Mouse (Mus musculus) liver, postnatal 0 days (tissue): Measurements from ENCODE around the gene Cryba4. TPM values are rescaled to one million over a fixed set of nuclear protein-coding genes. Genes with fewer than 3 reads are reported as not detected.

ENCODE experiments used
- ATAC-seq: fragments of 200-750 bp; cut with Nextera tagmentation; 2 replicates; pipeline ENCODE4 v1.8.0; 2017; ENCODE audit warnings: mild to moderate bottlenecking, moderate library complexity
- DNase-seq: peaks from one replicate; pipeline ENCODE4 v3.0.0-alpha.2; 2016
- H3K27ac ChIP-seq: fragments of 300-500 bp; sonication (generic); 2 replicates; pipeline ENCODE4 v1.5.1; 2014; ENCODE audit warnings: antibody characterized with exemption, moderate library complexity, mild to moderate bottlenecking, low read depth
- H3K27me3 ChIP-seq: fragments of 300-500 bp; sonication (generic); 2 replicates; pipeline ENCODE4 v1.6.1; 2014; ENCODE audit warnings: low read length, control low read depth, mixed read lengths; ENCODE audit not compliant: insufficient read depth
- H3K36me3 ChIP-seq: fragments of 300-500 bp; sonication (generic); replicated peaks from 2 replicates; pipeline ENCODE4 v1.6.1; 2014; ENCODE audit warnings: mild to moderate bottlenecking, control low read depth, low read length, moderate library complexity, mixed read lengths; ENCODE audit not compliant: insufficient read depth
- H3K4me1 ChIP-seq: fragments of 300-500 bp; sonication (generic); 2 replicates; pipeline ENCODE4 v1.6.1; 2014; ENCODE audit warnings: antibody characterized with exemption, mild to moderate bottlenecking, control low read depth; ENCODE audit not compliant: insufficient read depth
- H3K4me2 ChIP-seq: fragments of 300-500 bp; sonication (generic); 2 replicates; pipeline ENCODE4 v1.6.1; 2014; ENCODE audit warnings: low read depth, mild to moderate bottlenecking, low read length, moderate library complexity, mixed read lengths
- H3K4me3 ChIP-seq: fragments of 300-500 bp; sonication (generic); 2 replicates; pipeline ENCODE4 v1.5.1; 2014; ENCODE audit warnings: low read depth, low read length
- H3K9ac ChIP-seq: fragments of 300-500 bp; sonication (generic); replicated peaks from 2 replicates; pipeline ENCODE4 v1.6.1; 2014; ENCODE audit warnings: mild to moderate bottlenecking, moderate library complexity
- H3K9me3 ChIP-seq: fragments of 300-500 bp; sonication (generic); 2 replicates; pipeline ENCODE4 v1.6.1; 2016; ENCODE audit warnings: mild to moderate bottlenecking, control low read depth, low read length, mixed read lengths
- CTCF ChIP-seq: sonication (generic); IDR thresholded peaks from 2 replicates; pipeline ENCODE4 v1.5.1; 2016; ENCODE audit warnings: antibody characterized with exemption, low read depth
- EP300 ChIP-seq: IDR thresholded peaks from 2 replicates; pipeline ENCODE4 v1.6.1; 2016; ENCODE audit warnings: antibody characterized with exemption, low read depth, mild to moderate bottlenecking
- WGBS: fragments of 180-500 bp; shearing (Covaris S2); extraction: QIAGEN DNeasy Blood & Tissue Kit; methylation state at CpG from one replicate; pipeline ENCODE4 v1.1.7; 2014; ENCODE audit not compliant: insufficient replicate concordance; 5-methylcytosine and 5-hydroxymethylcytosine counted together
- polyA plus RNA-seq: library from polyadenylated mRNA; unstranded; fragments of >200 nt; fragmentation: Nextera tagmentation; extraction: Ambion mirVana; gene quantifications from 2 replicates; pipeline ENCODE4 v1.2.1, GENCODE M21; 2015

The Cryba4 gene
- polyA plus RNA-seq, 1 experiment from 2014 or later: 0.86 TPM

DNA sequence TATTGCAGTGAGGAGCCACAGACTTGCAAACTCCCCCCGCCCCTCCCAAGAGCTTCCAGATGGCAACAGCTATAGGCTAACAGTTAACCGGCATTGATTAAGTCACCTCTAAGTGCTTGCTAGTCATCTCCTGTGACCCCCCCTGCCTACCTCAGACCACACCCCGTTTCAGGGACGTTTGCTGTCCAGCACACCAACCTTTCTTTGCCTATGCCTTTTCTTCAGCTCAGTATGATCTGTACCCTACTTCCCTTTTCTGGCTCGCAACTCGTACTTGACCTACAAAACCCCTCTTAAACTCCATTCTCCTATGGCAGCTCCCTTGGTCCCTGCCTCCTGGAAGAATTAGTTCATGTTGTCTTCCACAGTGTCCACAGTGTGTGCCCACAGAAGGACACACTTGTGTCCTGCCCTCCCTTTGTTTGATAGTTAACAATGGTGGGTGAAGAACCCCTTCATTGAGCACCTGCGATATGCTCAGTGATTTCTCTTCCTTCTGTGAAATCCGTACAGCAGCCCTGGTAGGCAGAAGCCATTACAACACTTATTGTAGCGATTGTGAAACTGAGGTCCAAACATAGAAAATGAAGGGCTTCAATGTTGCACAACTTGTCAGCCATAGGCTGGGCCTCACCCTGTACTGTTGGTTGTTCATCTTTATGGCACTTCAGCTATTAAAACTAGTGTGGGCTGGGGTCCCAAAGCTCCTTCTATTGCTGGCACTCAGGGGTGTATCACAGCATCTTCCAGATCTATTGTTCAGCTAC, 13.9 kb upstream of the Cryba4 start:
- TF ChIP-seq EP300 (no peak), CTCF (no peak)
- DNase-seq: no peak
- Histone ChIP-seq H3K9me3 (no peaks in the 10 kb centered on the region), H3K4me3 (peak overlapping the region; percentile 13; the same call in 1 of the 2 replicates), H3K27ac (peak overlapping the region; percentile 73), H3K4me1 (peaks cover 27% of the 10 kb centered on the region), H3K4me2 (peak overlapping the region; percentile 58), H3K36me3 (no peaks in the 10 kb centered on the region), H3K9ac (no peak overlapping the region), H3K27me3 (peaks cover 6% of the 10 kb centered on the region; the same call in 1 of the 2 replicates)
- ATAC-seq: peak; percentile 86
- 27% methylated on average over 9 of the region's 9 CpGs for WGBS

DNA sequence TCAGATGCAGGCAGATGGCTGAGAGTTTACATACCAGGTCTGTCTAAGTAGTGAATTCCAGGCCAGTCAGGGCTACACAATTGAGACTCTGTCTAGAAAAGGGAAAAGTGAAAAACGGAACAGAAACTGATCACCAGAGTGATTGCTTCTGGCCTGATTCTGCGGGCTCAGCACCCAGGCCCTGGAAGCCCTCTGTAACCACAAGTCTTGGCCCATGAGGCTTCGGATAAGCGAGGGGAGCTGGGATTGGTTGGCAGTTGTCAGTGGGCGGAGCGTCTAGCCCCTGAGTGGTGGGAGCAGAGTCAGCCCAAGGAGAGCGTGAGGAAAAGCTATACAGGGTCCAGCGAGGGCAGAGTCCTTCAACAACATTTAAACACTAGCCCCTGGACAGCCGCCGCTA, 13.2 kb upstream of the Cryba4 start:
- peak overlapping the region; percentile 13; the same call in 1 of the 2 replicates for H3K4me3 ChIP-seq
- peaks cover 6% of the 10 kb centered on the region; the same call in 1 of the 2 replicates for H3K27me3 ChIP-seq
- H3K36me3 ChIP-seq: no peaks in the 10 kb centered on the region
- peaks cover 24% of the 10 kb centered on the region for H3K4me1 ChIP-seq
- ATAC-seq (peak; percentile 60), DNase-seq (peak; percentile 66)
- H3K4me2 ChIP-seq: peak overlapping the region; percentile 58
- H3K9ac ChIP-seq: no peak overlapping the region
- peak overlapping the region; percentile 73 for H3K27ac ChIP-seq
- TF ChIP-seq CTCF: no peak
- TF ChIP-seq EP300: no peak
- 3% methylated on average over 10 of the region's 10 CpGs for WGBS
- H3K9me3 ChIP-seq: no peaks in the 10 kb centered on the region

DNA sequence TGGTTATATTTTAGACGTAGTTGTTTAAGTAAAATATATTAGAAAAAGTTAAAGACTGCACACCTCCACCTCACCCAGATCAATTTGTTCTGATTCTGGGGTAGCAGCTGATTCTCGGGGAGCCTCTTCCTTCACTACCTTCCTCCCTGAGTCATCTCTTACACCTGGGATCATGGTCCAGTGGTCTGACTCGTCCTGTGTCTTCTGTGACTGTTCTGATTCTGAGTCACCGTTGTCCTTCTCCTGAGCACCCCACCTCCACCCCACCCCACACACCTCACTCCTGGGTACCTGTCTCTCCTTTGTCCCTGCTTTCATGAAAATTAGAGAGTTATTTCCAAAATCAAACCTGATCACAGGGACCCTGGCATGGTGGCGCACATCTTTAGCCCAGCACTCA, 12.8 kb upstream of the Cryba4 start:
- peak overlapping the region; percentile 58 for H3K4me2 ChIP-seq

DNA sequence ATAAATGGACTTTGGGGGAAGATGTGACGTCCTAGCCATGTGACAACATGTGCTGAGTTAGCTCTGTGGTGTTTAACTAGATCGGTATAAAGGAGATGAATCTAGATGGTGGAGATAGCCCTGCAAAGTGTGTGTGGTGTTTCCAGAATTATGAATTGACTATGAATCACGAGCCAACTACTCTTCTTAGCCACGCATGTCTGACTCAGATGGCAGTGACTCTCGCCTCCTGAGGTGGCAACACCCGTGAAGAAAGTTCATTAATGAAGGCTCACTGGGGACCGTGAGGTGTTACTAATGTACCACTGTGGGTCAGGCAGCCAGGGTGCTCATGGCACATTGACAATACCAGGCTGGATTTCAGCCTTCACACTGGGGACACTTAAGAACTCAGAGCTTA, 11.8 kb upstream of the Cryba4 start:
- WGBS: 72% methylated on average over 7 of the region's 7 CpGs
- Histone ChIP-seq H3K9me3 (no peaks in the 10 kb centered on the region), H3K4me2 (no peak overlapping the region), H3K27me3 (peaks cover 6% of the 10 kb centered on the region; the same call in 1 of the 2 replicates), H3K9ac (no peak overlapping the region), H3K4me3 (no peak overlapping the region), H3K36me3 (no peaks in the 10 kb centered on the region), H3K4me1 (peaks cover 21% of the 10 kb centered on the region), H3K27ac (no peak overlapping the region)
- DNase-seq (no peak), ATAC-seq (no peak)
- TF ChIP-seq EP300 (no peak), CTCF (no peak)

More for the DNA sequence above, 12.8 kb upstream of the Cryba4 start:
- WGBS: 77% methylated on average over 5 of the region's 5 CpGs
- Histone ChIP-seq H3K4me3 (0 out of 2 replicates have a peak overlapping the region, but pooled peaks have one; percentile 13), H3K27ac (peak overlapping the region; percentile 73), H3K9me3 (no peaks in the 10 kb centered on the region), H3K4me1 (peaks cover 24% of the 10 kb centered on the region), H3K9ac (no peak overlapping the region), H3K36me3 (no peaks in the 10 kb centered on the region), H3K27me3 (peaks cover 6% of the 10 kb centered on the region; the same call in 1 of the 2 replicates)
- DNase-seq: no peak
- no peak for ATAC-seq
- no peak for TF ChIP-seq EP300
- no peak for TF ChIP-seq CTCF

DNA sequence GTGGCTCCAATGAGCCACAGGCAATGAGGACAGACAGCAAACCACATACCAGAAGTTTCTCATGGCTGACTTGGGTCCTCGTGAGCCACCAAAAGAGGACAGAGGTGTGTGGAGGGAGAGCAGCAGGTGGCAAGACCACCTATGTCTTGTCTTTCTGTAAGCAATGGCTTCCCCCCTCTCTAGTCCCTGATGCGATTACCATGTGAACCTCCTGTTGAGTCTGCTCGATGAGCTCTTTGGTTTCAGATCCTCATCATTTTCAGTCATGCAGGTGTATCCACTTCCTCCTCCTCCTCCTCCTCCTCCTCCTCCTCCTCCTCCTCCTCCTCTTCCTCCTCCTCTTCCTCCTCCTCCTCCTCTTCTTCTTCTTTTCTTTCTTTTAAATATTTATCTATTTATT, 8.5 kb upstream of the Cryba4 start:
- WGBS: 51% methylated on average over 3 of the region's 3 CpGs

DNA sequence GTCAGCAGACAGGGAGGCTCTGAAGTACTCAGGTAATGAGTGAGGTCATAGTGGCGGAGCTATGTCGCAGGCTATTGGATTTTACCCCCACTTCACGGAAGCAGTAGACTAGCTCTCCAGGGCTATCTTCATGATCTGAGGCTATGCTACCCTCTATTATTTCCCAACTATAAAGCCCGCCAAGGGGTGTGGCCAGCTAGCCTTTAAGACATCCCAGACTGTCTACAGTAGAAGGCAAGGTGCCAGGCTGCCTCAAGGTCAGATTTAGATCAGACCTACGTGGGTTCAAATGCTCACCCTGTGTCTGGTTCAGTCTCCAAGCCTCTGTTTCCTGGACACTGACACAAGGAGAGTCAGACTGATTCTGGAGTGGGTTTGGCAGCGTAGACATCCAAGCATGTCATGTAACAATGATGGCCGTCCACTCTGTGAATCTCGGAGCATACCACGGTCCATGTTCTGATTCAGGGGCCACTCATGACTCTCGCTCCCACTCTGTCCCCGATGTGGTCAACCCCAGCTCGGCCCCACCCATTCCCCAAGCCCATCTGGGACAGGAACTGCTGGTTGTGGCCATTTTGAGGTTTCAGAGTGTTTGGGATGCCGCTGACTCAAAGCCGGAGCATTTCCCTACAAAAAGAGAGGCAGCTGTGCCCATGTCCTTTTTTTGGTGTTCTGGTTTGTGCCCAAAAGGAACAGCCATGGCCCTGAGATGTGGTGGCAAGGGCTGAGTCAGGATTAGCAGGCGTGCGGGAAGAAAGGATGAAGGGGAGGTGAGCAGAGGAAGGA, 7.7 kb upstream of the Cryba4 start:
- H3K9ac ChIP-seq: no peak overlapping the region
- no peak overlapping the region for H3K4me2 ChIP-seq
- H3K36me3 ChIP-seq: no peaks in the 10 kb centered on the region
- no peak for DNase-seq
- no peak for ATAC-seq
- H3K27me3 ChIP-seq: no peaks in the 10 kb centered on the region
- H3K4me1 ChIP-seq: no peaks in the 10 kb centered on the region; the same call in 1 of the 2 replicates
- H3K27ac ChIP-seq: no peak overlapping the region
- H3K4me3 ChIP-seq: no peak overlapping the region
- WGBS: 63% methylated on average over 16 of the region's 16 CpGs
- TF ChIP-seq EP300 (no peak), CTCF (no peak)
- H3K9me3 ChIP-seq: no peaks in the 10 kb centered on the region

More for the DNA sequence above, 8.5 kb upstream of the Cryba4 start:
- H3K27ac ChIP-seq: no peak overlapping the region
- H3K4me2 ChIP-seq: no peak overlapping the region
- H3K9me3 ChIP-seq: no peaks in the 10 kb centered on the region
- peaks cover 8% of the 10 kb centered on the region for H3K4me1 ChIP-seq
- no peak for ATAC-seq
- H3K9ac ChIP-seq: no peak overlapping the region
- DNase-seq: no peak
- H3K27me3 ChIP-seq: no peaks in the 10 kb centered on the region
- no peaks in the 10 kb centered on the region for H3K36me3 ChIP-seq
- H3K4me3 ChIP-seq: no peak overlapping the region
- TF ChIP-seq CTCF (no peak), EP300 (no peak)
